Mouse (Mus musculus): ENCODE measurements around the gene Ikbke.
"Not testable (repeated sequence)": the region's sequence is repeated elsewhere in the genome, so short reads cannot be mapped to it uniquely, and the experiment has no call there.

Ikbke gene

DNA sequence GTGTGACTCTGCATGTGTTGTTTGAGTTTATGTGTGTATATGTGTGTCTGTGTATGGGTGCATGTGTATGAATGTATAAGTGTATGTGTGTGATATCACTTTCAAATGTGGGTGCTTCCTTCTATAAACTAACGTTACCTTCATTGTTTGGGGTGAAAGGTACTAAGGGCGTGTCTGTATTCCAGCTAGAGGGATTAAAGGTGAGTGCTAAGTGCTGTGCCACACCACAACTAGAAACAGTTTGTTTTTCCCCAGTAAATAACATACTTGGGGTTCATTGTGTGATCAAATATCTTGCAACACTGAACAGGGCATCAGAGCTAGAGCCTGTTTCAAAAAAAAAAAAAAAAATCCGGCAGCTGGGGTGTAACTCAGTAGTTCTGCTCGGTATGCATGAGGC is 2.3 kb upstream of the Ikbke start:
- no peak for DNase-seq (ENCODE audit: low read depth, low spot score)

DNA sequence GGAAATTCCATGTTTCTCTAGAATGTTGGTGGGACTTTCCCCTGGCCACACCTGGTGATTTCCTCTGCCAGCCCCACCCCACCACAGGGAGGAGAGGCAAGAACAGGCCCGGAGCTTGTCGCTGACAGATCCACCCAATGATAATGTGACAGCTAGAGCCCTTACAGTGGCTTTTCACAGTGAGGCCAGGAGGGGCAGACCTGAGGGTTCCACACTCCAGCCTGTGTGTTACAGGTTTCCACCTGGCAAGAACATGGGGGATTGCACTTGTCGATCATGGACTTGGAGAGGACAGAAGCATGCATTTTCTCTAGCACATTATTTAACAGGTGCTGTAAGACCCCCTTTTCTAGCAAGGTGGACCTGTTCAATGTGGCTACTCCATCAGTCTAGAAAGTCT is 874 bp upstream of the Ikbke start:
- DNase-seq (ENCODE audit: low read depth, low spot score) = peak; percentile 9

DNA sequence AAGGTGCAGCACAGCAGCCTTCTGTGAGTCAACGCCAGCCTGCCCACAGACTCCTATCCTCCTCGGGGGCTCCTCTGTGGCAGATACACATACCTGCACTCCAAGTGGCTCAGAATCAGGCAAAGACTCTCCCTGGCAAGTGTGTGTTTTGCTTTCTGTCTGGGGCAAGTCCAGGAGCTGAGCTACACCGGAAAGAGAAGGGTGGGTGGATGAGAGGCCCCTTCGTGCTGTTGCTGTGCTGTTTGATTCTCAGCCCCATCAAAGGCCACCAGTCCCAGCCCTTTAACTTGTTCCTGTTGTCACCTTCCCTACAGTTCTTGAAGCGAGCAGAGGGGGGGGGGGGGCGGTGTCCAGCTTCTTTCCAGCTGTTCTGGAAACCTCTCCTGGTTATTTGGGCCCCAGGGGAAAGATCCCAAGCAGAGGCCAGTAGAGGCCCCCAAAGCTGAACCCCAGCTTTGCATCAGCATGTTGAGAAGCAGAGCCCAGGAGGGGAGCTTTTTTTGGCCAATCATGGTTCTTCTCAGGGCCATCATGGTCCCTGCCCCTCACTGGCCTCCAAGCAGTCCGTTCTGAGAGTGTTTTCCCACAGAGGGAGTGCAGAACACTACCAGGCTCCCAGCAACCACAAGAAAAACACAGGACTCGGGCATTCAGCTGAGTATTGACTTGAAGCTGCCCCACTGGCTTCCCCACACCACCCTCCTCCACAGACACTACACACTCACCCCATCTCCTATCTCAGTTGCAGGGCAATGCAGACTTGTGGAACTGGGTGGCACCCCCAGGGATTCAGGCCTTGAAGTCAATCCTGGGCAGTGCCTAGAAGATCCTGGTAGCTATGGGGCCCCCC is 575 bp downstream of the Ikbke start:
- no peak for DNase-seq (ENCODE audit: low read depth, low spot score)

DNA sequence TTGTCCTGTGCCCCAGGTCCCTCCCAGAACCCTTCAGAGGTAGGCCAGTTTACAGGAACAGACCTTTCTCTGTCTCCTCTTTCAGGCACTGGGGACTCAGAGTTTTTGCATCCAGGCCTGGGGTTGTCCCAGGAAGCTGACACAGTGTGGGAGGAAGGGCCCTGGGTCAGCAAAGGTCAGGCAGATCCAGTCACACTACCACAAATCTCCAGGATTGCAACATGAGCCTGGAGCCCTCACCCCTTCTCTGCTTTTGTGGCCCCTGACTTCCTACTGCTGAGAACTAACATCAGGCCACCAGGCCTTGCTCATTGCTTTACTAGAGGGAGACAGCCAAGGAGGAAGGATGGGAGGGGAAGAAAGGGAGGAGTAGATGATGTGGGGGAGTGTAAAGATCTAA is 2.6 kb downstream of the Ikbke start:
- DNase-seq (ENCODE audit: low read depth, low spot score) = no peak

DNA sequence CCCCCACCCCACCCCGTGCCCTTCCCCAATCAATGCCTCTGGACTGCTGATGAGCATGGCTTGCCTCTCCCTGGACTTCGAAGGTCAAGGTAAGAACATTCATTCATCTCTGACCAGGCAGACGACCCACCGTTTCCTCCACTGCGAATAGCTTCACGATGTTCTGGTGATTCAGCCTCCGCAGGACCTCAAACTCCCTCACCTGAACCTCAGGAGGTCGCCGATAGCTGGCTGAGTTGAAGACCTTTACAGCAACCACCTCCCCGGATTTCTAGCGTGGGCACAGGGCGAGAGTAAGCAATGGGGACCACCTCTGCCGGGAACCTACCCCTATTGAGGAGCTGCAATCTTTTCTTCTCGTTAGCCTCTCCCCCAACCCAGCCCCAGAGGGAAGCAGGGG is 3.8 kb downstream of the Ikbke start:
- DNase-seq (ENCODE audit: low read depth, low spot score) = no peak

DNA sequence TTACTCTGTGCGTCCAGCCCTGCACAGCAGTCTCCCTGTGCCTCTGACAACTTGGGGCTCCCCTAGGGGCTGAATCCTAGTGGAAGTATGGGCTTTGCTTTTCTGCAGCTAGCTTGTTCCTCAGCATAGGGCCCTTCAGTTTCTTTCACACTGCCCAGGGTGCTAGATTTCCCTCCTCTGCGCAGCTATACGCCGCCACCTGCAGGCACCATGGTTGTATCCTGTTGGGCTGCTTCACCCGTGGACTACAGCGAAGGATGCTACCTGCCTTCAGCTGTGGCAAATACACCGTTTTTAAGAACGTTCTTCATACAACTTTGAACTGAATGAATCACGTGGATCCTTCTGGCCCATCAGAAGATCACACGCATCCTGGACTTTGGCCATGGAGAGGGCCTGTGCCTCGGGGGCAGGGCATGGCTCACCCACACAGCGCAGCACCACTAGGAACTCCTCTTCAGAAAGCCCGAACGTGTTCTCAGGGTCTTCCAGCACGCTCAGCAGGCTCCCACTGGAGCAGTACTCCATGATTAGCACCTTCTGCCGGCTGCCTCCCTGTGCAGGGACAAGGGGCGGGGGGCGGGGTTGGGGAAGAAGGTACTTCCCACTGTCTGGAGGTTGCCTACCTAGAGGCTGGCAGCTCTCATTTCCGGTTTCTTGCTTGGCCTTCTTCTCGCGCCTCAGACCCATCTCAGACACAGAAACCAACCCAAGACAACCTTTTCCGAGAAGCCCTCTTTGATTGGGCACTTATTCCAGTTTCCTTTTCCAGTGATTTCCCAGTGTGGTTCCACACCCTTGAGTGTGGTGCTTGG is 4.5 kb downstream of the Ikbke start:
- DNase-seq (ENCODE audit: low read depth, low spot score) = peak; percentile 73

DNA sequence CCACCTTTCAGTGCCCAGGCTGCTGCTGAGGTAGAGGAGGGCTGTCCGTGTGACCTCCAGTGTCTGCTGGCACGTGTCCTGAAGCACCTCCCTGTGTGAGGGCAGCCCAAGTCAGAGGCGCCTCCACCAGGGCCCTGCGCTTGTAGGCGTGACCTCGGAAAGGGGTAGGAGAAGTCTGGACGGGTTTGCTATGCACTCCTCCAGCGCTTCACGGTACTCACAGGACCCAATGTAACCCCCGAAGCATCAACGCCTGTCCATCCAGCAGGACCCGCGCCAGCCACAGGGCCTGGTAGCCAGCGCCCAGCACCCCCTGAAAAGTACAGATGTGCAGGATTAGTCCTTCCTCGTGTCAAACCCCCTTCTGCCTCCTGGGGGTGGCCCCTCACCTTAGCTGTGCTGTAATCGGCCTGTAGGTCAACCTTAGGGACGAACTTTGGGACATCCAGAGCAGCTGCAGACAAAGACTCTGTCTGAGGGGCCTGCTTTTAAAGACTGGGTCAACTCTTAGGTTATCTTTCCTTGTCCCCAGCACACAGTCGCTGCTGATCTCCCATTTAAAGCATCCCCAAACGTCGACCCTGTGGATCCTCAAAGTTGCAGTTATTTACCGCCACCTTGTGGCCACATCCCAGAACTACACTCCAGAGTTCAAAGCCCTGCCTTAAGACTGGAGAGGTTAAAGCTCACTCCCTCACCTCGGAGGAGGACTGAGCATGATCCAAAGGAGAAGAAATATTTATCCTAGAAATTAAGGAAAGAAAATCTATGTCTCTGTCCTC is 9.4 kb downstream of the Ikbke start:
- DNase-seq (ENCODE audit: low read depth, low spot score) = peak; percentile 73

DNA sequence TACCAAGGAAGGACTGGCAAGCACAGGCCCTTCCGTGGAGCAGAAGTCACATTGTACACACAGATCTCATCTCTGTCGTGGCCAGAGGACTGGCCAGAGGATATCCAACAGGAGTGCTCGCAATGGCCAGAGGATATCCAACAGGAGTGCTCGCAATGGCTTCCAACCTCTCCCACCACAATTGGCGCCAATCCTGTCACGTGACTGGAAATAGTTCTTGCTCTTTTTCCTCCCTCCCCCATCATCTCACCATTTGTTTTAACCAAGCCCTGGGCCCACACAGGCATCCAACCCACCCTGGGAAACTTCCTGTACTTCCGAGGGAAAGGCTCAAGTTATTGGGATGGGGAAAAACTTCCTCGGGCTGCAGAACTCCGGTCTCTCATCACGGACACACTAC is 10.6 kb downstream of the Ikbke start:
- DNase-seq (ENCODE audit: low read depth, low spot score) = no peak

DNA sequence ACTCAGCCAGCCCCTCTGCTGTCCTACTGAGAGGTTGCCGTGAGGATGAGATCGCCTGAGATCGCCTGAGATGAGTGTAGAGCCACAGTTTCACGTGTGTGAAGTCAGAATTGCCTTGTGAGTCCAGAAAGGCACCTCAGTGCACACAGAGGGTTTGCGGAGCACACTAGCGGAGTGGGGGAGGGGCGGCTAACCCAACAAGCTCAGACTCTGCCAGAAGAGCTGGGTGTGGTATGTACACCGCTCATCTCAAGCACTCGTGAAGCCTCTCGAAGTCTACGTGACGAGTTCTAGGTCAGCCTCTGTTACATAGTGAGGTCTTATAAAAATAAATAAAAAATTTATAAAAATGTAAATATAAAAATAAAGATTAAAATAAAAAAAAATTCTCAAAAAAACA is 15.5 kb downstream of the Ikbke start:
- no peak for DNase-seq (ENCODE audit: low read depth, low spot score)

DNA sequence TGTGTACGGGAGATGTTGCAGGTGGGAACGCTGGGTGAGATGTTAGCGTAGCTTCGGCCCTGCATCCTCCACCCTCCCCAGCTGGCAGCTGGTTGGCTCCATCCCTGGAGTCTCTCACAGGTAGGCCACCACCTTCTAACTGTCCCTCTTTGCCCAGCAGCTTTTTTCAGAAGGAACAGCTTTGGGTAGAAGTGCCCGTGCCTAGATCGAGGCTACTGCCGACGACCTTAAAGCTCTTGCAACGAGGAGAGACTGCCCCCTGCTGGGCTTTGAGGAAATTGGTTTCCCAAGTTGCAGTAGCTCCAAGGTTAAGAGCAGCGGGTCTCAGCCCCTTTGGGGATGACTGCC is 19.1 kb downstream of the Ikbke start:
- peak; percentile 76 for DNase-seq (ENCODE audit: low read depth, low spot score)

DNA sequence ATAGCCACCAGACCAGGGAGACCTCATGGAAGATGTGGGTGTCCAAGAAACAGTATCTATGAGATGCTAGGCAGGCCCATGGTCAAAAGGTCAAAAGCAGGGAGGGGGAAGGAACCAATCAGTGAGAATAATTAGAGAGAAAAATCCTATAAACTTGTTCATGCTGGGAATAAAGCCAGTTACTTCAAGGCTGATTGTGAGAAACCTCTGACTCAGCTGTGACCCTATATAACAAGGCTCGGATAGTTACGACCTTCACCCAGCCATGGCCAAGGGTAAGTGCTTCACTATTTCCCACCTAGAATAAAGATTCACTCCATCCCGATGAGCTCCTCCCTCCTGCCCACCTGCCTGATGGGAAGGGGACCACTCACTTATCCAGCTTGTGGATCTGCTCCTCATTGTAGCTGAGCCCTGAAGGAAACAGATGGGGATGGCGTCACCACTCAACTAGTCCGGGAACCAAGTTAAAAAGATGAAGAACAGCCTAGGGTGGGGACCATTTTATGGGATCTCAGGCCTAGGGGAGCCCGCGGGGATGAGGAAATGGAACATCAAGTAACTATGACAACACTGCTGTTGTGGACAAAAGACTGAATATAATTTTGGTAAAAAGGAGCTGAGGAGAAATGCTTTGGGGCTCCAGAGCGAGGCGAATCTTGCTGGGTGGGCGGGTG is 19.6 kb downstream of the Ikbke start:
- DNase-seq (ENCODE audit: low read depth, low spot score) = no peak

DNA sequence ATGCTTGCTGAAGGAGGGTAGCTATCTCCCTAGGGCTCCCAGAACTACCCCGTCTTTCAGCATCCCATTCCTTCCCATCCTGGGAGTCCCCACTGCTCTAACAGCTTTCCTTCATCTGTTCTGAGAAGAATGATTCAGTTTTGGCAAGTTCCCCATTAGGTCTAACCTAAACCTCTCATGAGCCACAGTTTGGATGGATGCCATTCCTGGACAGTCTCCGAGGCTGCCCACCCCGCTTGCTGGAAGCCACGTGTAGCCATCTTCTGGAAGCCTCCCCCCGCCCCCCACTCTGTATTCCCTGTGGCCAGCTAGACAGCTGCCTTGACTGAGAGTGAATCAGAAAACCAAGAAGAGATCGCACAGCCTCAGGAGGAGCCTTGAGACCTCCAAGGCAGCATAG is 22.1 kb downstream of the Ikbke start:
- no peak for DNase-seq (ENCODE audit: low read depth, low spot score)

DNA sequence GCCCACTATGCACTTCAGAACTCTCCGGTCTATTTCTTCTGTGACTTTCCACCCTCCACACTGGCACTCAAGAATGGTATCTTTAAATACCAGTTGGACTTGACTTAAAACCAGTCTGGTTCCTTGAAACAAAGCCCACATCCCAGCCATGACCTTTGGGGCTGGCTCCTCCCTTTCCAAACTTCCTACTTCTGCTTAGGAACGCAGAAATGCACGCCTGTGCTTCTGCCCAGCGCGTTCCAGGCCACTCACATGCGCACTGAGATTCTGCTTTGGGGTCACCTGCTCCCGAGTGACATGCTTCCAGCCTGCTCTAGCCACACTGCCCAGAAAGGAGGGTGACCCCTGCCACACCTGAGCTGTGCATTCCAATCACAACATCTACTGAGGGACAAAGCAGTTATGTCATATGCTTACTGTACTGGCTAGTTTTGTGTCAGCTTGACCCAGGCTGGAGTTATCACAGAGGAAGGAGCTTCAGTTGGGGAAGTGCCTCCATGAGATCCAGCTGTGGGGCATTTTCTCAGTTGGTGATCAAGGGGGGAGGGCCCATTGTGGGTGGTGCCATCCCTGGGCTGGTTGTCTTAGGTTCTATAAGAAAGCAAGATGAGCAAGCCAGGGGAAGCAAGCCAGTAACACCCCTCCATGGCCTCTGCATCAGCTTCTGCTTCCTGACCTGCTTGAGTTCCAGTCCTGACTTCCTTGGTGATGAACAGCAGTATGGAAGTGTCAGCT is 26.7 kb downstream of the Ikbke start:
- DNase-seq (ENCODE audit: low read depth, low spot score) = not testable (repeated sequence)

DNA sequence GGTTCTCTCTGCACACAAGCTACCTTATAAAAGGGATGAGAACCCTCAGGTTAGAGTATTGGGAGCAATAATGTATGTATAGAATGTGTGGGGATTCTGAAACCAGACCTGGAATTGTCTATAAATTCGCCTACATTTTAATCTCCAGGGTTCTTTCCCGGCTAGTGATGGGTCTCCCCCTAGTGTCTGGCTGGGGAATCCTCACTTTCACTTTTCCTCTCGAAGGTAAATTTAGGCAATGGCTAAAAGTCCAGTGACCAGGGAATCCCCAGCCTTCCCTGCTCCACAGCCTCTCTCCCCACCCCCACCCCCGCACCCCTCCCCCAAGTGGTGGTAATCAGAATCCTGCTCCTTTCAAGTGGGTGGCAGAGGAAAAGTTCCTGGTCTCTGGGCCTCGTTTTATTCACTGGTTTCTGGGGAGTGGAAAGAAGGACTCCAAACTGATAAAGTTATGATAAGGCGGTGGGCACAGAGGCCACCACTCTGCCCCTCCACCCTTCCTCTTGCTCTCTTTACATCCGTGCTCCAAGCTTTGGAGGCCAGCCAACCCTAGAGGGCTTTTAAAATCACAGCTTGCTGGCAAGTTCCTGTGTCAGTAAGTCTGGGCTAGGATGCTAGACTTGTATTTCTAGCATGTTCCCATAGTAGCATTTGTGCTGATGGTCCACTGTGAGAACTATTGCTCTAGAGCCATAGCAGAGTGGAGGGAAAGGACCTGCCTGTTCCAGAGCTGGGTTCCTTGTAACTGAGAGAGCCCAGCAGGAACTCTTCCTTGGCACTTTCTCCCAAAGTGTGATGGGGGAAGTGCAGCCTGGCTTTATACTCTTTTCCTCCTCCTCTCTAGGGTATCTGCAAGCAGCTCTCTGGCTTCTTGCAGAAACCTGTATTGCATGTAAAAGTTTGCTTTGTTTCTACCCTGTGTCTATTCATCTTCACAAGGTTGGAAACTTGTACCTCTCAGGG is 32.7 kb downstream of the Ikbke start:
- DNase-seq (ENCODE audit: low read depth, low spot score) = peak; percentile 16

DNA sequence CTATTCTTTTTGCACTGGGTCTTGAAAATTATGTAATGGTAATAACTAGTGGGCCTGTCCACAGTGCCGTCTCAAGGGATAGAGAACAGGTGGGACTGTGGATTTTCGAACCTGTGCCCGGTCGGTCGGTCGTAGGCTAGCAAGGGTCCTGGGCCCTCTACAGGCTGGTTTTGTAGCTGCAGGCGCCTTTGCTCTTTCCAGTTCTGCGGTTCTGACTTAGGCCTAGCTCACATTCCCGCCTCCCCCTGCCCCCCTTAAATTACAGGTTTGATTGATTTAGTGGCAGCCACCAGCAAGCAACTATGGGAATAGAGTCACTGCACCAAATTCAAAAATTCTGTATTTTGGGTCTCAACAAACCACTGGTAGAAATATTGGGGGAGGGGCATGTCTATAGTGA is 33.5 kb downstream of the Ikbke start:
- DNase-seq (ENCODE audit: low read depth, low spot score) = peak; percentile 70

DNA sequence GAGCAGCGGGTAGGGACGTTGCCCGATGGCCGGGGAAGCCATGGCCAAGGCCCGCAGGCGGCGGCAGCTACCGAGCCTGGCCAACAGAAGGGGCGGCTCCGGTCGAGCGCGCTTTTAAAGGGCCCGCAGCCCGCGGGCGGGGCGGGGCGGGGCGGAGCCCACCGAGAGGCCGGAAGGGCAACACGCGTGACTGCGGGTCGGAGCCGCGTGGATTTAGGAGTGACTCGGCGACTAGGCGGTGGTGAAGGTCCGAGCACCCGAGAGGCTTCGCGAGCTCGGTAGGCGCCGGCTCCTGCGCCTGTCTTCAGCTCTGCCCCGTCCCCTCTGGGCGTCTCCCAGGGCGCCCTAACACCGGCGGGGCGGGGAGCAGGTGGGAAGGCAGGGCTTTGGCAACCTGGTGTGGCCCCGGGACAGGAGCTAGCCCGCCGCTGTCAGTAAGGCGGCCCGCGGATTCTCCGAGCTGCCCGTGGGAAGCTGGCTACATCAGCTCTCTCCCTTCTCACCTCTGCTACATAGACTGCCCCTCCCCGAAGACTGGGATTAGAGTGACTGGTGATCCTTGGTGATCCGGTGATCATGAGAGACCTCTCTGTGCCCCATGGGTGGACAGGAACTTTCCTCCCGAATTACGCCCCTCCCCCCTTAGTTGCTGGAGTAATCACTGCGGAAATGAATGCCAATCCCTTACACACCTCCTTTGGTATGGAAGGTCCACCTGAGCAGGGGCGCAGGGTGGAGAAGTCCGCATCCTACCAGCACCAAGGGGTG is 34.1 kb downstream of the Ikbke start, which contains the start of gene Rassf5:
Gene Rassf5 (minus strand): TSS at position 170 of the 768 bp plus-strand sequence.
- peak; percentile 80 for DNase-seq (ENCODE audit: low read depth, low spot score)

DNA sequence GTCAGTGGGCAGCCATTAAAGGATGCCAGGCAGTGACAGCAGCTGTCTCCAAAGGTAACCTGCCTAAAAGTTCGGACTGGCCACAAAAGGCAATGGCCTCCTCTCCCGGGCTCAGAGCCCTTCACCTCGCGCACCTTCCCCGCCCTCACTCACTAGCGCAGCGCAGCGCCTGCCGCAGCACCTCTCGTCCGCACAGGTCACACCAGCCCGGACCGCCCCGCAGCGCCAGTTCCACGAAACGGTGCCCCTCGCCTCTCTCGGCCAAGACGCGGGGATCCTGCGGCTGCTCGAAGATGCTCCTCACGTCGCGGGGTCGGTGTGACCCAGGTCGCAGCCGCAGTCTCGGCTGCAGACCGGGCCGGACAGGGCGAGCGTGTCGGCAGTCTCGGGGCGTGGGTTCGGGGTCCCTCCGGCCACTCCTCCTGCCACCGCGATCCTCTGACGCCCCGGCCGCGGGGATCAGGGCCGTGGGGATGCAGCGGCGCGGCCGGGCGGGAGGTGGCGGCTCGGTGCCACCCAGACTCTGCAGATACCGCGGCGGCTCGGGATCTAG is 34.8 kb downstream of the Ikbke start:
- DNase-seq (ENCODE audit: low read depth, low spot score) = no peak

DNA sequence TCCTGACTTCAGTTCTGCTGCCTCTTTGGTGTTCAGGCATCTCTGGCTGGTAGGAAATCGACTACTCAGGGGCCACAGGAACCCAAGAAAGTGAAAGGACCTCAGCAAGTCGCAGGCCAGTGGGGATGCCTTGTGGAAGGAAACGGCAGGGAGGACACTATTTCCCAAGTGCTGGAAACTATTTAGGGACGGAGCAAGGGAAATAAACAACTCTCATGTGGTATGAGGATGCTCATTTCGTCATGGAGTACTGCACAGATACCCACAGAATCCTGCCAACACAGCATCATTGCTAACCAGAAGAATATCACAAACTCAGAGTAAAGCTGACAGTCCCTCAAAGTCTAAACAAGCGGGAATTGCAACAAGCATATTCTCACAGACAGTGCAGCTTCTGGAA is 36.5 kb downstream of the Ikbke start:
- DNase-seq (ENCODE audit: low read depth, low spot score) = no peak
